Mouse (Mus musculus) thymus, adult 2 months (tissue): ENCODE measurements at regions not wholly inside any gene's neighbourhood (a gene's known extent, or its start where the extent isn't known, plus 50 kb on each side); places are given as distances from the start of the nearest gene placed in this dataset.

Experiments used
- CTCF ChIP-seq: fragments of 200-500 bp; IDR thresholded peaks from 2 replicates; pipeline ENCODE4 v1.5.1; 2012; ENCODE audit warnings: mild to moderate bottlenecking, control low read depth, low read length, moderate library complexity, borderline replicate concordance; ENCODE audit not compliant: control insufficient read depth, poor library complexity, insufficient read depth; ENCODE audit errors: extremely low read depth
- POLR2A ChIP-seq: fragments of 200-500 bp; IDR thresholded peaks from 2 replicates; pipeline ENCODE4 v1.6.1; 2012; ENCODE audit warnings: mild to moderate bottlenecking, low read length, control low read depth, moderate library complexity; ENCODE audit not compliant: control insufficient read depth, poor library complexity, insufficient read depth; ENCODE audit errors: extremely low read depth

DNA sequence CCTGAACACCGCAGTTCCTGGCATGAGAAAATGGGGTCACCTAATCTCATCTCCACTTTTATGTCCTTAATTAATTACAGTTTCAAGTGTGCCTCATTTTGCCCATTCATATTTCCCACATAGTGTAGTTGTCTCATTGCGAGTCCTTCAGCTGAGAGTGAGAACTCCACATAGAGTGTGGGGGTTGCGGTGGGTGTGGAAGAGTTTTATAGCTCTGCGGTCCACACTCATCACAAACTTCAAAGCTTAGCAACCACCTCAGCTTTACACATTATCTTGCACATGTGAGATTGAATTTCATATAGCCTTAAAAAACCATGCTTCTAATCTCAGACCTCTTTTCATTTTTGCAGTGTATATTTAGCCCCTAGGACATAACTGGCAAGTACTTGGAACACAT is 83.3 kb upstream of the Plppr1 start:
- TF ChIP-seq CTCF (no peak), POLR2A (no peak)
